Mouse (Mus musculus): Measurements from ENCODE around the gene Cnot6. TPM values are rescaled to one million over a fixed set of nuclear protein-coding genes. Genes with fewer than 3 reads are reported as not detected.

Cnot6 gene
- total and polyA plus RNA-seq, 3 experiments: 38.9 to 58.3 (median 49.3) TPM

DNA sequence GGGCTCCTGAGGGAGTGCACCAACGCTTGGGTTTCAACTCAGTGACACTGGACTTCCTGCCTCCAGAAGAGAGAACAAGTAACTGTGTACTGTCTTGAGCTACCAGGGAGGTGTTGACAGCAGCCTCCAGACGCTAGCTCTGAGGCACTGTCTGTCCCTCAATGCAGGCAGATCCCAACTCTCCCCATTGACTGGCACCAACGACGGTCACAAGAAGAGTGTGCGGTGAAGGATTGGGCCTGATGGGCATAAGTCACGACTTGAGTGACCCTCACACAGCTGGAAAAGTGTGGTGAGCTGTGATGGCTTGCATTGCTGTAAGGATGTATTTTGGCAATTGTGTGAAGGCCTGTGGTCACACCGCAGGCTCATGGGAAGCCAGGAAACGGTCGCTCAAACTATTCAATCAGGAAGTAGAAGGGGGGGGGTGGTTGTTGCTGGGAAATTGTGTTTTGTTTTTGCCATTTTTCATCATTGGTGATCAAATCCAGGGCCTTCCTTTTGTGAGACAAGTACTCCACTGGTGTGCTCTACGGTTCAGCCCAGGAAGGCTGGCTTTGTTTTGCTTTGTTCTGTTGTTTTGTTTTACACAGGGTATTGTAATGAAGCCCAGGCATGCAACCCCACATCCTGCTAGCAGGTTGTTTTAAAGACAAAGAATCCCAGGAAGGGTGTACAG lies 53.6 kb downstream of the Cnot6 start:
- H3K27ac ChIP-seq (ENCODE audit: control insufficient read depth, low read depth, low read length): no peak overlapping the region

GRCm38 (mm10) chr11:49658065-49658464 lies 54.5 kb downstream of the Cnot6 start:
- no peaks in the 10 kb centered on the region for H3K9me3 ChIP-seq (replicated peaks; ENCODE audit: insufficient read depth, low read length)
- TF ChIP-seq GATA1 (IDR thresholded peaks at IDR 0.05; ENCODE audit: low read depth, low read length) (no peak), E2F4 (IDR thresholded peaks at IDR 0.05; ENCODE audit: borderline replicate concordance, low read depth, low read length) (no peak), SIN3A (IDR thresholded peaks at IDR 0.05; ENCODE audit: low read length) (no peak), USF2 (IDR thresholded peaks at IDR 0.05; ENCODE audit: borderline replicate concordance in 1 of 2, insufficient read depth in 1 of 2, low read depth in 1 of 2, low read length in 2 of 2) (no peak), ZNF384 (IDR thresholded peaks at IDR 0.05; ENCODE audit: low read depth, low read length) (no peak)
- no peaks in the 10 kb centered on the region for H3K36me3 ChIP-seq (ENCODE audit: control insufficient read depth in 1 of 2, insufficient read depth in 2 of 2, low read length in 2 of 2)
- no peak overlapping the region for H3K27ac ChIP-seq (ENCODE audit: control insufficient read depth, low read depth, low read length)
- H3K27me3 ChIP-seq (ENCODE audit: control insufficient read depth in 1 of 2, insufficient read depth in 2 of 2, low read length in 2 of 2): no peaks in the 10 kb centered on the region
- peaks cover 1 to 3% of the 10 kb centered on the region in 2 experiments; a peak in 2 of 4 replicates for H3K4me1 ChIP-seq (ENCODE audit: control insufficient read depth in 1 of 2, insufficient read depth in 2 of 2, low read length in 2 of 2)
- DNase-seq (ENCODE audit: low read depth, low spot score): no peak
- no peak overlapping the region for H3K9ac ChIP-seq (ENCODE audit: control insufficient read depth, low read depth, low read length, poor library complexity, severe bottlenecking)
- no peak overlapping the region for H3K4me3 ChIP-seq (ENCODE audit: control insufficient read depth in 1 of 2, insufficient read depth in 1 of 2, low read depth in 2 of 2, low read length in 2 of 2)
- H3K79me2 ChIP-seq (ENCODE audit: control insufficient read depth, insufficient read depth, low read length, poor library complexity): no peaks in the 10 kb centered on the region

More for the DNA sequence above, 53.6 kb downstream of the Cnot6 start:
- no peak for DNase-seq (ENCODE audit: low read depth, low spot score)
- no peak for TF ChIP-seq MXI1 (IDR thresholded peaks at IDR 0.05; ENCODE audit: low read depth, low read length)
- TF ChIP-seq HCFC1 (IDR thresholded peaks at IDR 0.05; ENCODE audit: low read depth, low read length): no peak
- no peak for TF ChIP-seq ETS1 (IDR thresholded peaks at IDR 0.05; ENCODE audit: low read depth, low read length)
- TF ChIP-seq NELFE (IDR thresholded peaks at IDR 0.05; ENCODE audit: low read depth, low read length): no peak
- TF ChIP-seq MYC (IDR thresholded peaks at IDR 0.05; ENCODE audit: low read depth, low read length): no peak
- TF ChIP-seq CHD2 (IDR thresholded peaks at IDR 0.05; ENCODE audit: low read length): no peak
- TF ChIP-seq SIN3A (IDR thresholded peaks at IDR 0.05; ENCODE audit: low read length): no peak
- no peak for TF ChIP-seq E2F4 (IDR thresholded peaks at IDR 0.05; ENCODE audit: borderline replicate concordance, low read depth, low read length)
- TF ChIP-seq TBP (IDR thresholded peaks at IDR 0.05; ENCODE audit: low read depth, low read length): no peak
- TF ChIP-seq POLR2AphosphoS5 (IDR thresholded peaks at IDR 0.05; ENCODE audit: borderline replicate concordance, low read depth, low read length): no peak
- no peak overlapping the region for H3K4me3 ChIP-seq (ENCODE audit: control insufficient read depth in 1 of 2, insufficient read depth in 1 of 2, low read depth in 2 of 2, low read length in 2 of 2)
- H3K36me3 ChIP-seq (ENCODE audit: control insufficient read depth in 1 of 2, insufficient read depth in 2 of 2, low read length in 2 of 2): no peaks in the 10 kb centered on the region
- H3K9me3 ChIP-seq (replicated peaks; ENCODE audit: insufficient read depth, low read length): no peaks in the 10 kb centered on the region
- no peaks in the 10 kb centered on the region for H3K4me1 ChIP-seq (ENCODE audit: control insufficient read depth in 1 of 2, insufficient read depth in 2 of 2, low read length in 2 of 2)
- no peaks in the 10 kb centered on the region for H3K27me3 ChIP-seq (ENCODE audit: control insufficient read depth in 1 of 2, insufficient read depth in 2 of 2, low read length in 2 of 2)
- no peaks in the 10 kb centered on the region for H3K79me2 ChIP-seq (ENCODE audit: control insufficient read depth, insufficient read depth, low read length, poor library complexity)
- H3K9ac ChIP-seq (ENCODE audit: control insufficient read depth, low read depth, low read length, poor library complexity, severe bottlenecking): no peak overlapping the region

DNA sequence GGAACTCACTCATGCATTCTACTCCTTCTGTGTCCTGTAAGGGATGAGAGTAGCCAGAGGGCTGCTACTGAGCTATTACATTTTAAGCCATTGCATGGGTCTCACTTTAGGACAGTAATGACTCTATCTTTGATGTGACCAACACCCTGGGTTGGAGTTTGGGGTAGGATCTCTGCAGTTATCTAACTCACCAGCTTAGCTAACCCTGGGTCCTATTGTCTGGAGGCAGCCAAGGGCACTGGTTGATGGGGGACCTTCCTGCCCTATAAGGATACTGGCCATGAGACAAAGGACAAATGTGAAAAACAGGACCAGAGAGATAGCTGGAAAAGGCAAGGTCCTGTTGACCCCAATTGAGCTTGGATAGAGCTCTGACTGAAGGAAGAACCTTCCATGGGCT lies 57.0 kb downstream of the Cnot6 start:
- Histone ChIP-seq H3K79me2 (ENCODE audit: control insufficient read depth, insufficient read depth, low read length, poor library complexity) (peaks cover 3% of the 10 kb centered on the region; the same call in 1 of the 2 replicates), H3K36me3 (ENCODE audit: control insufficient read depth in 1 of 2, insufficient read depth in 2 of 2, low read length in 2 of 2) (peaks cover 0 to 4% of the 10 kb centered on the region in 2 experiments; a peak in 2 of 4 replicates), H3K9me3 (replicated peaks; ENCODE audit: insufficient read depth, low read length) (no peaks in the 10 kb centered on the region), H3K27ac (ENCODE audit: control insufficient read depth, low read depth, low read length) (no peak overlapping the region), H3K27me3 (ENCODE audit: control insufficient read depth in 1 of 2, insufficient read depth in 2 of 2, low read length in 2 of 2) (no peaks in the 10 kb centered on the region), H3K9ac (ENCODE audit: control insufficient read depth, low read depth, low read length, poor library complexity, severe bottlenecking) (no peak overlapping the region), H3K4me1 (ENCODE audit: control insufficient read depth in 1 of 2, insufficient read depth in 2 of 2, low read length in 2 of 2) (peaks cover 7 to 15% of the 10 kb centered on the region in 2 experiments; a peak in 3 of 4 replicates), H3K4me3 (ENCODE audit: control insufficient read depth in 1 of 2, insufficient read depth in 1 of 2, low read depth in 2 of 2, low read length in 2 of 2) (no peak overlapping the region)
- DNase-seq (ENCODE audit: low read depth, low spot score): no peak
- TF ChIP-seq POLR2AphosphoS5 (IDR thresholded peaks at IDR 0.05; ENCODE audit: borderline replicate concordance, low read depth, low read length) (no peak), MAFK (IDR thresholded peaks at IDR 0.05; ENCODE audit: borderline replicate concordance, low read depth, low read length) (no peak), ZKSCAN1 (IDR thresholded peaks at IDR 0.05; ENCODE audit: low read depth, low read length) (no peak), ZMIZ1 (IDR thresholded peaks at IDR 0.05; ENCODE audit: low read depth, low read length) (no peak), POLR2A (IDR thresholded peaks at IDR 0.05; ENCODE audit: control insufficient read depth in 1 of 2, insufficient read depth in 1 of 2, low read depth in 1 of 2, low read length in 2 of 2, poor library complexity in 1 of 2) (no peak), CTCF (IDR thresholded peaks at IDR 0.05 in 2 of 3, conservative IDR thresholded peaks at IDR 0.05 in 1 of 3; ENCODE audit: control insufficient read depth in 1 of 3, insufficient read depth in 1 of 3, low read depth in 2 of 3, low read length in 3 of 3, poor library complexity in 1 of 3, severe bottlenecking in 1 of 3) (no peak), USF1 (IDR thresholded peaks at IDR 0.05; ENCODE audit: low read depth, low read length) (no peak), RCOR1 (IDR thresholded peaks at IDR 0.05; ENCODE audit: low read depth, low read length) (no peak), USF2 (IDR thresholded peaks at IDR 0.05; ENCODE audit: borderline replicate concordance in 1 of 2, insufficient read depth in 1 of 2, low read depth in 1 of 2, low read length in 2 of 2) (no peak), ELF1 (IDR thresholded peaks at IDR 0.05; ENCODE audit: low read depth, low read length) (no peak), NELFE (IDR thresholded peaks at IDR 0.05; ENCODE audit: low read depth, low read length) (no peak), CHD1 (IDR thresholded peaks at IDR 0.05; ENCODE audit: low read depth, low read length) (no peak), MXI1 (IDR thresholded peaks at IDR 0.05; ENCODE audit: low read depth, low read length) (no peak), ZNF384 (IDR thresholded peaks at IDR 0.05; ENCODE audit: low read depth, low read length) (no peak), POLR2AphosphoS2 (IDR thresholded peaks at IDR 0.05; ENCODE audit: low read length) (no peak)
